Mouse (Mus musculus): ENCODE measurements around the gene Neto2.
"Not testable (repeated sequence)": the region's sequence is repeated elsewhere in the genome, so short reads cannot be mapped to it uniquely, and the experiment has no call there.

The Neto2 gene

DNA sequence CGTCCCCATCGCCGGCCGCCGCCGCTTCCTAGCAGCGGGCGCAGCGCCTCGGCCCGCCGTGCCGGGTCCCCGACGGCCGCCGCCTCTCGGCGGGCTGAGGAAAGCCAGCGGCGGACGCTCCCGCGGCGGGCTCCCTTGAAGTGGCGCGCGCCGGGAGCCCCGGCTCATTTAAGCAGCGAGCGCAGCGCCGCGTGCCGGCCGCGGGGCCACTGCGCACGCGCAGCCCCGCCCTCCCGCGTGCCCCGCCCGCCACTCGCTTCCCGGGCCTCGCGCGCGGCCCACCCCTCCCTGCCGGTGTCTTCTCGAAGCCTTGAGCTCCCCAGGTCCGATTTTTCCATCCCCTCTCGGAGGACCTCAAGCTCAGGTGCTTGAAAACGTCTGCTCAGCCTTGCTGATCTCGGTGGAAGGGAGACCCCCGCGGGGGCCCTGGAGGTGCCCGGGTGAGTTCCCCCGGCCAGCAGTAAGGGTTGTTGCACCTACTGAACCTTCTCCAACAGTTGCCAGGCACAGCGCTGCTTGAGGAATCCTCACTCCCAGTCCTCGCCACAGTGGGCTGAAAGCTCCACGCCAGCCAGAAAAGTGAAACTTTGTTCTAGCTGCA, at the start of gene Neto2:
Gene Neto2, minus strand, starts transcription at position 174 of the 601 bp plus-strand sequence.
- peak; percentile 31 for DNase-seq

DNA sequence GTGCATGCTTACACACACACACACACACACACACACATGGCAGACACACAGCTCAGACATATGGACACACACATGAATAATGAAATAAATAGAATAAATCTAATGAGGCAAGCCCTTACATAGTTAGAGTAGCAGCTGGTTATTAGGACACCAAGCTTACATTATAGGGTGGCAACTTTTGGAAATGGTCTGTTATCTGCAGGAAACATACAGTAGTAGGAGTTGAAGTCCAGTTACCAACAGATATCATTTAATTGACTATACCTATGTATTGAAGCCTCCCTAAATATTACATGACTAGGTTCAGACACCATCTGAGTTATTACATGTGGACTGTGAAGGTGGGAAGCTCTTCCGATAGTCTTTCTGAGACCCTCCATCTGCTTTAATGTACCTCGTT, 44.3 kb upstream of the Neto2 start:
- no peak for DNase-seq

- no peak for DNase-seq
Observed at GRCm38 (mm10) chr8:85730545-85730944, 29.8 kb upstream of the Neto2 start.

DNA sequence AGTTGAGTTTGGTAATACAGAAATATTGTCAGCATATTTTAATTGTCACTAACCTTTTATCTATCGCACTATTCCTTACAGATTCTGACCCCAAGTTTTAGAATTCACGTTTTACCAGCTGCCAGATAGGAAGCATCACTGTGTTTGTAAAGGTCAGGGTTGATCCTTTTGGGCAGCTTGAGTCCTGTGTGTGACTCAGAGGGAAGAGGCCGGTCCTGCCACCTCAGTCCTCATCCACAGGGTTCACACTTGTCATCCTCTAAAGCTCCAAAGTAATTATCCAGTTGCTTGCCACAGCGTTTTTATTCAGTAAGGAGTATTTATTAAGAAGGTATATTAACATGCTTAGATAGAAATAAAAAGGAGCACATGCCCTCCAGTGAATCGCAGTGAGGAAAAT, 16.5 kb upstream of the Neto2 start:
- no peak for DNase-seq

DNA sequence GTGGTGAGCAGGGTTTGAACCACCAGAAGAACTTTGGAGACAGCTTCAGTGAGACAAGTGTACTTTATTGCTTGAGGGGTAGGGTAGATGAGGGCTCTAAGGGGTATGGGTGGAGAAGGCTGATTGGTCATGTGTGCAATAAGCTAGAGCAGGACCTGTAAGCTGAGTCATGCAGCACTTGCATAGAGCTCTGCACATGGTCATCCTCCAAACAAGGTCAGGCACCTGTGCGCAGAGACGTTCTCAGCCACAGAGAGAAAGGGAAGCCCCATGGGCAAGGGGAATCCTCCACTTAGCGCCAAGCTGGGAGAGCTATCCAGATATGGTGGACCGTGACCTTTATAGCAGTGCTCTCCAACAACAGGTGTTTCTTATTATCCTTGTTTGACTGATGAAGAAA, 16.0 kb upstream of the Neto2 start:
- DNase-seq, result no peak

DNA sequence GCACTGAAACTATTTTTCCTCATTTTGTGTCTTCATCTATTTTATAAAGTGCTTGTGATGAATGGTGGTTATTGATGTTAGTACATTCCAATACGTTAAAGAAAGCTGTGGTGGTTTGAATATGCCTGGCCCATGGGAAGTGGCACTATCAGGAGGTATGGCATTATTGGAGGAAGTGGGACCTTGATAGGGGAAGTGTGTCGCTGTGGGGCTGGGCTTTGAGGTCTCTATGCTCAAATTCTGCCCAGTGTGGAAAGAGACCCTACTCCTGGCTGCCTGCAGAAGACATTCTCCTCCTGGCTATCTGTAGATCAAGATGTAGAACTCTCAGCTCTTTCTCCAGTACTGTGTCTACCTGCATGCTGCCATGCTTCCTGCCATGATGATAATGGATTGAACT, 6.3 kb upstream of the Neto2 start:
- DNase-seq, result no peak

DNA sequence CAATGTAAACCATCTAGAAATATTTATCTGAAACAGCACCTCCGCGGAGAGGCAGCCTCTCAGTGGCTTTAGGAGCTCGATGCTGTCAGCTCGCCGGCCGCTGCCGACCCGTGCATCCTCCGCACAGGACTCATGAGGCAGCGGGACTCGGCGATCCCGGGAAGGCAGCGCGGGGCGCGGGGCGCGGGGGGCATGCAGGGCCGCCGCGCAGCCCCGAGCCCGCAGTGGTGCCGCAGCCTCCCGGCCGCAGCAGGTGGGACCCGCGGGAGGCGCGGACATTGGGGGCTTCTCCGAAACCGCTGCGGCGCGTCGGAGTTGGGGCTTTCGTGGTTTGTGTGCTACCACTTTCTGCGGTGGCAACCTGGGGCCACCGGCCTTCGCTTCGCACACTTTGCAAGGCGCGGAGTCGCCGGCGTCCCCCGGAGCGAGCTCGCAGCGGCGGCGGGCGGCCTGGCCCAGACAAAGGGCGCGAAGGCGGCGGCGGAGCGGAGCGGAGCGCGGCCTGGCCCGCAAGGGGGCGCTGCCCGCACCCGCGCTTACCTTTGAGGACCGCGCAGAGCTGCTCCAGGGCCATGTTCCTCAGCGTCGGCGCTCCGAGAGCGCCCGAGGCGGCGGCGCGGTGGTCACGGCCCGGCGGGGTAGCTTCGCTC, 498 bp downstream of the Neto2 start:
- DNase-seq, result peak; percentile 3

GRCm38 (mm10) chr8:85699051-85699450, 1.7 kb downstream of the Neto2 start:
- peak; percentile 38 for DNase-seq

- no peak for DNase-seq
Observed at GRCm38 (mm10) chr8:85665146-85665545, 35.6 kb downstream of the Neto2 start.

DNA sequence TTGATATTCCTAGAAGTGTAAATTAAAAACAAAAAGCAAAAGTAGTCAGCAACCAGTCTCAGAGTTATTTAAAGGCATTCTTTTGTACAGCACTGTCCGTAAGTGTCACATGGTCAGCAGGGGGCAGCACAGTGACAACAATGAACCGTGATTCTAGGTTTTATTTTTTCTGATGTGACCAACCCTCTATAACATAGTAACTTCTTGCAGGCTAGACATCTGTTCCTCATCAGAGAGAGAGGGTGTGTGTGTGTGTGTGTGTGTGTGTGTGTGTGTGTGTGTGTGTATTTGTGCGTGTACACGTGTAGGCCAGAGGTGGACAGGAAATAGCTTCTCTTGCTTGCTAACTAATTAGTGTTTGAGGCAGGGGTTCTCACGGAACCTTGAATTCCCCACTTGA, 38.7 kb downstream of the Neto2 start:
- DNase-seq, result peak; percentile 4

- DNase-seq, result no peak
Observed at GRCm38 (mm10) chr8:85651201-85651600, 49.5 kb downstream of the Neto2 start.

- DNase-seq, result no peak
Observed at GRCm38 (mm10) chr8:85648553-85648952, 52.2 kb downstream of the Neto2 start.

GRCm38 (mm10) chr8:85644921-85645665, 55.6 kb downstream of the Neto2 start:
- no peak for DNase-seq

- no peak for DNase-seq
Observed at GRCm38 (mm10) chr8:85624450-85624849, 76.3 kb downstream of the Neto2 start.

GRCm38 (mm10) chr8:85623246-85623645, 77.5 kb downstream of the Neto2 start:
- DNase-seq, result no peak

DNA sequence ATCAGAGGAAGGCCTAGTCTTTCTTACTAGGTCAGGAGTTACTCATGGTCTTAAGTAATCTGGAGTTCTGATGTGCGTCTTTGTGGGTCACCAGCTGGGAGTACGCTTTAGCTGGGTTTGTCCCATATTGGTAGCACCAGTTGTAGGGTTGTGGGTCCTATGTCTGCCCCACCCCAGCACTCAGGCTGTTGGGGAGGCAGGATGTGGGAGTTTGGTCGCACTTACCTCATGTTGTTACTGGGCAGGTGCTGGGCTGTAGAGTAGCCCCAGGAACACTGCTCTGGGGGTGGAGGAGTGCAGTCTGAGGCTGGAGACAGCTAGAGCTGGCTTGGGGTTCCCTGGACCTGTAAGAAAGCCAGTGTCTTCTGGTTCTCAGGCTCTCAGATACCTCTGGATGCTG, 81.9 kb downstream of the Neto2 start:
- DNase-seq, result no peak

DNA sequence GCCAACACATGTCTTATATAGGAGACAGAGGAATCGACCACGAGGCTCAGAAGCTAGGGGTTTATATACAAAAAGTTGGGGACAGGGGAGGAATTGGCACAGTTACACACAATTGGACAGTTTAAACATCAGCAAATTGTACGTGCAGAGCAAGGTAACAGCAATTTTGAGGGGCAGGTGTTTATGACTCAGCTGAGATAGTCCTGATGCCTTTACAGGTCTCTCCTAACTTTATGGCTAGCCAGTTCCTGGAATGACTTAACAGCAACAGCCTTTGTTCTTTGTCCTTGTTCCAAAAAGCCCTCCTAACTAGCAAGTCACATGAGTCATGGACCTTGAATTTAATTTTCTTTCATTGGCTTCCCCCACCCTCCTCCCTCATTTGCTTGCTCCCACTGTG, 83.6 kb downstream of the Neto2 start:
- not testable (repeated sequence) for DNase-seq

GRCm38 (mm10) chr8:85608836-85609235, 91.9 kb downstream of the Neto2 start:
- no peak for DNase-seq

- DNase-seq, result no peak
Observed at GRCm38 (mm10) chr8:85607804-85608203, 92.9 kb downstream of the Neto2 start.

DNA sequence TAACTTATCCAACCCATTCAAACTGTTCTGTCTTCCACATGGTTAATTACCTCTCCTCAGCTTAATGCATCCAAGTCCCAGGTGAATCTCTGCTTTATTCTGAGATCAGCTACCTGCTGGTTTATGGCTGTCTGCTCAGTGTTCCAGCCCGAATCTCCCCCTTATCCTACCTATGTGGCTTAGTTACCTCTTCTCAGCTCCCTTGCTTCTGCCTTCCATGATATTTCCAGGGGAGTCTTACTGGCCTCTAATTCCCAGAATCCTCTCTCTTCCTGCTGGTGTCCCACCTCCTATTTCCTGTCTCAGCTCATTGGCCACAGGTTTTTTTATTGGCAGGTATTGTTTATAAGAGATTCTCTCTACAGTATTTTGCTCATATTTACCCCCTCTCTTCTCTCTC, 93.8 kb downstream of the Neto2 start:
- no peak for DNase-seq

DNA sequence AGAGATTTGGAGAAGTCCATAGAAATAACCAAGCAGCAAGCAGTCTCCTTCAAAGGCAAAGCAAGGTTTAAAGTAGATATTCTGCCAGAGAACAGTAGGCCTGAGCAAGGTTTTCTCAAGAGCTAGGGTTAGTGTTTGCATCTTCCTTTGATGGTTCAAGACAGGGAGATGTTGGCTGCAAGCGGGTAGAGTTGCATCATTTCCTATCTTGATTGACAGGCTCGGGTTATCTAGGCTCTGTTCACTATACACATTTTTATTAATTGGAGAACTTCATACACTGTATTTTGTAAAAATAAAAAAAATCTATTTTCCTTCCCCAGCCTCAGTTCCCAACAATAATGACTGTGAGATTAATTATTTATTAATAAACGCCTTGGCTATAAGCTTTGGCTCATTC, 94.2 kb downstream of the Neto2 start:
- DNase-seq, result no peak

- DNase-seq, result no peak
Observed at GRCm38 (mm10) chr8:85604201-85604600, 96.5 kb downstream of the Neto2 start.

DNA sequence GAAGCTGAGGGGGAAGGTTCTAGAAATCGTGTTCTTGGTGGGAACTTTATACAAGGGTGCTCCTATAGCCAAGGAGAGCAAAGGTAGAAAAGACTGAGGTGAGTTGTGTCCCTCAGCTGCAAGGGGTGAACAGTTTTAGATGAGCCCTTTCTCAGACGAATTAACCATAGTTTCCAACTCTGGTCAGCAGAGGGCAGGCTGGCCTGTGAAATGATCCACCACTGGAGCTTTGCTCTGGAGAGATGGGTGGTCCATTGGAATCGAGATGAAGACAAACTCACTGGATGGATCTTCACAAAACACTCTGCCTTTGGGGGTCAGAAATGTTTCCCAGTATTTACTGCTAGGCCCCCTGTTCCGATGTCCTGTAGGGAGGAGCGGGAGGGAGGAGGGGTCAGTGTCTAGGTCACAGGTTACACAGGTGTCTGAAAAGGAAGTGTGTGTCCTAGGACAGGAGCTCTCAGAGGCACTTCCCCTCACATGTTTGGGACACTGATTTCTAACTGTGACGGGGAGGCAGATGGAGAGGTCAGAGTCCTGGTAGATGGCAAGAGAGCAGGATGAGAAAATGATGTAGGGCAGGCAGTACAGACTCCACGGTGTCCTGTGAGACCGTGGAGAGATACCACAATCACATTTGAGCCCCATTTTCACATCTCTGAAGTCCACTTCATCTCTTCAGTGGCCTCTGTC, 97.4 kb downstream of the Neto2 start:
- DNase-seq, result peak; percentile 19

GRCm38 (mm10) chr8:85602737-85603136, 98.0 kb downstream of the Neto2 start:
- no peak for DNase-seq

Measured in kidney, adult 11 months (tissue).